Mouse (Mus musculus): ENCODE measurements around the gene Tenm4.

DNA sequence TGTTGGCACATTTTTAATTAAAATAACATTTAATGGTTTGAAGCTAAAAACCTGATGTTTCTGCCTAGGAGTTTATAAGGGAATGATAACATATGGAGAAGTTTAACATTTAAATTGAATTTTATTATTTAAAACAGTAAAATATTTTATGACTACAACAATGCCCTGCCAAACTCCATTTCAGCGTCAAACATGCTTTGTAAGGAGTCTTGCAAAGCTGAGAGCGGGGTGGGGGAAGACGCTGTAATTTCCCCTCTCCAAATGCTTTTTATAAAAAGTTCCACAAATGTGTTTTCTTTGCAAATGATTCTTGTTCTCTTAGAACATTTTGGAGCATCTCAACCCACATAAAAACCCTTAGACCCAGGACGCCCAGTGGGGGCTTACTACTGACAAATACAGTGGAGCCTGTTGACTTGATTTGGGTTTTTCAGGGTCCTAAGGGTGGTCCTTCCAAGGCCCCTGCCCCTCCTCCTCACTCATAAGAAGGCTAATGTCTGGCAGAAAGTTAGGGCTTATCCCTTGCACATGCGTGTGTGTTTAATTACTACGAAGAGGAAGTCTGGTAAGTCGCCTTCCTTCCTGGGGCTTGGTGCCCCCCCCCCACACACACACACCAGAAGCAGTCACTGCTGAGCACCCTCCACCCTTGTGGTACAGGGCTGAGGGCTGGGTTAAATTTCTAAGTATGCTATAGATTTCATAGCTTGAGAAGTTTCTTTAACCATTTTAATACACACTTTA lies 563.4 kb downstream of the Tenm4 start:
- TF ChIP-seq POLR2A (IDR thresholded peaks at IDR 0.05; ENCODE audit: borderline replicate concordance, insufficient read depth, low read length) (no peak), CTCF (IDR thresholded peaks at IDR 0.05; ENCODE audit: borderline replicate concordance, insufficient read depth, low read depth, low read length) (no peak)
